Mouse (Mus musculus) heart, adult 2 months (tissue): ENCODE results near the gene Gm5105. TPM values are rescaled to one million over a fixed set of nuclear protein-coding genes. Genes with fewer than 3 reads are reported as not detected.

ENCODE experiments used
- DNase-seq, 2 experiments: peaks; one replicate each; pipeline ENCODE4 v3.0.0; 2021
- H3K27ac ChIP-seq: fragments of 200-600 bp; 2 replicates; pipeline ENCODE4 v1.8.1; 2022
- H3K27me3 ChIP-seq: fragments of 200-500 bp; 2 replicates; pipeline ENCODE4 v1.6.1; 2012; ENCODE audit warnings: mild to moderate bottlenecking, low read length, inconsistent platforms, mixed read lengths; ENCODE audit not compliant: control insufficient read depth, insufficient read depth
- H3K36me3 ChIP-seq: fragments of 200-500 bp; 2 replicates; pipeline ENCODE4 v1.6.1; 2012; ENCODE audit warnings: low read length, inconsistent platforms; ENCODE audit not compliant: control insufficient read depth, insufficient read depth
- H3K4me1 ChIP-seq: fragments of 200-500 bp; 2 replicates; pipeline ENCODE4 v1.6.1; 2011; ENCODE audit warnings: low read length; ENCODE audit not compliant: control insufficient read depth, insufficient read depth
- H3K4me3 ChIP-seq: fragments of 200-600 bp; 2 replicates; pipeline ENCODE4 v1.8.1; 2022
- H3K79me2 ChIP-seq: fragments of 200-500 bp; replicated peaks from 2 replicates; pipeline ENCODE4 v1.6.1; 2012; ENCODE audit warnings: mild to moderate bottlenecking, inconsistent platforms, low read length, moderate library complexity, mixed read lengths; ENCODE audit not compliant: control insufficient read depth, insufficient read depth
- H3K9ac ChIP-seq: fragments of 200-500 bp; 2 replicates; pipeline ENCODE4 v1.6.1; 2012; ENCODE audit warnings: low read depth, mild to moderate bottlenecking, control low read depth, inconsistent platforms, low read length, mixed read lengths
- CTCF ChIP-seq: fragments of 200-600 bp; IDR thresholded peaks from 2 replicates; pipeline ENCODE4 v1.8.1; 2022; ENCODE audit warnings: antibody characterized with exemption, mild to moderate bottlenecking, moderate library complexity
- EP300 ChIP-seq: fragments of 200-500 bp; IDR thresholded peaks from 2 replicates; pipeline ENCODE4 v1.6.1; 2011; ENCODE audit warnings: low read depth, low read length, control low read depth; ENCODE audit not compliant: insufficient read depth
- POLR2A ChIP-seq: fragments of 200-500 bp; IDR thresholded peaks from 2 replicates; pipeline ENCODE4 v1.6.1; 2011; ENCODE audit warnings: mild to moderate bottlenecking, low read depth, low read length, control low read depth; ENCODE audit not compliant: insufficient read depth
- WGBS: fragments of 180-500 bp; shearing (Covaris S2); methylation state at CpG from one replicate; pipeline ENCODE4 v1.1.7; 2018; 5-methylcytosine and 5-hydroxymethylcytosine counted together
- intact Hi-C: fragments of 180-260 bp; cut with DNase I; formaldehyde crosslinking; loops from one replicate; pipeline ENCODE4 v1.15.1; 2025
- polyA plus RNA-seq: library from polyadenylated mRNA; depleted of rRNA; stranded (reverse); fragments of >200 nt; gene quantifications from 2 replicates; pipeline ENCODE4 v1.2.3, GENCODE M21; 2012
- total RNA-seq, 2 experiments: library from RNA; stranded (reverse); gene quantifications; 2 replicates each; pipeline ENCODE4 v1.2.3; 2021

Gene Gm5105
- total and polyA plus RNA-seq, 3 experiments = 0.77 to 1.4 (median 1.4) TPM

DNA sequence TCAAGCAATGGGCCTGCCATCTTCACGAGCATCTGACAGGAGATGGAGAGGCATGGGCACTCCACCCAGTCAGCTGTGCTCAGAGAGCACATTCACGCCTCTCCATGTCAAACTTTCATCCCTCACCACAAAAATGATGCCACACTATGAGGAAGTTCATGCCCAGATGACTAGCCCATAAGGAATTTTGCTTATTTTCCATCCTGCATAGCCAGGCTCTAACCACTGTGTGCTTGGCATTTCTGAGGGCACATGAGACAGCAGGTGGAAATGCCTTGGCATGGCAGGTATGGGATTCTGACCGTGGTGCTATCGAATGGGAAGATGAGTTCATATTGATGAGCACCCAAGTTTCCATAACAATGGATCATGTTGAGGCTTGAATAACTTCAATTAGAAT lies 36.5 kb upstream of the Gm5105 start:
- TF ChIP-seq POLR2A = no peak
- no peak for TF ChIP-seq EP300
- TF ChIP-seq CTCF = no peak
- intact Hi-C loops = no loop called here
- H3K4me3 ChIP-seq = no peak overlapping the region
- no peaks in the 10 kb centered on the region for H3K27me3 ChIP-seq
- no peak for DNase-seq
- peaks cover 3% of the 10 kb centered on the region for H3K36me3 ChIP-seq
- no peak overlapping the region for H3K9ac ChIP-seq
- 93% methylated on average over 4 of the region's 4 CpGs for WGBS
- no peak overlapping the region for H3K27ac ChIP-seq
- no peaks in the 10 kb centered on the region for H3K79me2 ChIP-seq
- H3K4me1 ChIP-seq = no peaks in the 10 kb centered on the region

DNA sequence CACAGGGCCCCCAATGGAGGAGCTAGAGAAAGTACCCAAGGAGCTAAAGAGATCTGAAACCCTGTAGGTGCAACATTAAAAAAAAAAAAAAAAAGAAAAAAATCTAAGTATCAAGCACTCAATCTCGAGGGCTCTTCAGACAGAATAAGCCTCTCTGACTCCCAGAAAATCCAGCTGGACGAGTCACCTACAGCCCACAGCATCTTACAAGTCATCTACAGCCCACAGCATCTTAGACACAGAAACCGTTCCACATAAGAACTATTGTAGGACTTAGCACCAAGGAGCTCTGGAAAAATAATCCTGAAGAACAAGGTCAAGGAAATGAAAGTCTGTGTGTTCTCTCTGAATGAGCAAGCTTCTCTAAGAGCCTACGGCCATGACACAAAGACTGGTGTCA lies 34.7 kb upstream of the Gm5105 start:
- no peaks in the 10 kb centered on the region for H3K79me2 ChIP-seq
- TF ChIP-seq POLR2A = no peak
- TF ChIP-seq CTCF = no peak
- TF ChIP-seq EP300 = no peak
- no peak overlapping the region for H3K27ac ChIP-seq
- WGBS = 89% methylated on average over 4 of the region's 4 CpGs
- peaks cover 3% of the 10 kb centered on the region for H3K36me3 ChIP-seq
- no peak overlapping the region for H3K9ac ChIP-seq
- no peak for DNase-seq
- intact Hi-C loops = no loop called here
- no peaks in the 10 kb centered on the region for H3K4me1 ChIP-seq
- no peaks in the 10 kb centered on the region for H3K27me3 ChIP-seq
- no peak overlapping the region for H3K4me3 ChIP-seq

DNA sequence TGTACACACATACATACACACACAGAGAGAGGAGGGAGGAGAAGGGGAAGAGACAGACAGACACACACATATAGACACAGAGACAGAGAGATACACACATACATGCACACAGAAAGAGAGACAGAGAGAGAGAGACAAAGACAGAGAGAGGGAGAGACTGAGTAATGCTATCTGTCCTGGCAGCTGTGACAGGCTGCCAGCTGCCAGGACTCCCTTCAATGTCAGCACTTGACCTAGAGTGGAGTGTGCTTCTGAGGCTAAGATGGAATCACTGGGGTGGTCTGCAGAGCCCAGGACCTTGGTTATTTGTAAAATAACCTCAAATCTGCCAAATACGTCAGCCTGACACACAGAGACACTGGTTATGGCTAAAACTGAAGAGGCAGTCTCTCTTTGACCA lies 30.5 kb upstream of the Gm5105 start:
- intact Hi-C loops = loop anchor here (2.0 kb wide), 1 partner anchor 45 kb away; the partner anchor contains the start of gene Trmt10a
- peaks cover 3% of the 10 kb centered on the region for H3K4me1 ChIP-seq
- H3K27ac ChIP-seq = peak overlapping the region; percentile 48
- no peaks in the 10 kb centered on the region for H3K36me3 ChIP-seq
- H3K9ac ChIP-seq = no peak overlapping the region
- no peak for TF ChIP-seq CTCF
- no peak for TF ChIP-seq POLR2A
- no peak for TF ChIP-seq EP300
- H3K79me2 ChIP-seq = no peaks in the 10 kb centered on the region
- no peak overlapping the region for H3K4me3 ChIP-seq
- no peaks in the 10 kb centered on the region for H3K27me3 ChIP-seq
- 69% methylated on average over 1 of the region's 1 CpGs for WGBS
- DNase-seq = peak in 1 of 2 experiments; percentile 17

GRCm38 (mm10) chr3:138096263-138097028 lies 29.3 kb upstream of the Gm5105 start:
- Histone ChIP-seq H3K4me1 (peaks cover 3% of the 10 kb centered on the region), H3K27me3 (no peaks in the 10 kb centered on the region), H3K79me2 (no peaks in the 10 kb centered on the region), H3K9ac (no peak overlapping the region), H3K27ac (no peak overlapping the region), H3K36me3 (no peaks in the 10 kb centered on the region), H3K4me3 (no peak overlapping the region)
- intact Hi-C loops = loop anchor here (2.0 kb wide), 1 partner anchor 46 kb away; the partner anchor contains the start of gene Trmt10a
- 82% methylated on average over 19 of the region's 19 CpGs for WGBS
- TF ChIP-seq POLR2A (no peak), CTCF (no peak), EP300 (no peak)
- DNase-seq = no peak

DNA sequence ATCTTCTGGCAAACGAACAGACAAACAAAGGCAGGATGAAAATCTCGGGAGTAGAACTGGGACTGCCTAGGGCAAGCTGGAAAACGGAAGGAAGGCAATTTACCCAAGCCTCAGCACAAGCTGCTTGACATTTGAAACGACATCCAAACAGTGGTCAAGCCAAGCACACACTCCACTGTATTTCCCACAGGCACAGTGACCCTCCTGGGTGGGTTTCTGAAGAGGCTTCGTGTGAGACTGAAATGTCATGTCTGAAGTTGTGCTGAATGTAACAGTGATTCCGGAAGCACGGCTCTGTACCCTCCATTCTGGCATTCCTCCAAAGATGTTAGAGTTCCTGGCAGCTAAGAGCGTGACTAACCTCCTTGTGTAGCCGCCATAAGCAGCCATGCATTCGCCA lies 28.5 kb upstream of the Gm5105 start:
- Histone ChIP-seq H3K4me1 (peaks cover 3% of the 10 kb centered on the region), H3K36me3 (no peaks in the 10 kb centered on the region), H3K79me2 (no peaks in the 10 kb centered on the region), H3K9ac (no peak overlapping the region), H3K4me3 (no peak overlapping the region), H3K27ac (no peak overlapping the region), H3K27me3 (no peaks in the 10 kb centered on the region)
- WGBS = 27% methylated on average over 10 of the region's 10 CpGs
- no peak for TF ChIP-seq EP300
- TF ChIP-seq POLR2A = no peak
- no peak for TF ChIP-seq CTCF
- no peak for DNase-seq
- intact Hi-C loops = loop anchor here (2.0 kb wide), 1 partner anchor 47 kb away; the partner anchor contains the start of gene Trmt10a

DNA sequence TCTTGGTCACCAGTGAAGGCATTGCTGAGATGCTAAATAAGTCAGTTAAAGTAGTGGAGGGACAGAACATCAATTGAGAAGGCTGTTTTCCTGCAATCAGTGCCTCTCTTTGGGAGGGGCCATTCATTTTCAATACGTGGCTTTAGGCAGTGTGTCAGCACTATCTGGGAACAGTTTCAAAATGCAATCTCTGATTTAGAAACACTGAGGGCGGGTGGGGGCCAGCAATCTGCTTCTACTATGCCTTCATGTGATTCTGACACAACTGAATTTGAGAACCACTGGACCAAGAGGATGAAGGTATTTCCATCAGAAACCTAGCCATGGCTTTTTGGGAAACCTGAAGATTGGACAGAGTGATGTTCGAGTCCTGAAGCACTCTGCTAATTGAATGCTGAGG lies 28.1 kb upstream of the Gm5105 start:
- Histone ChIP-seq H3K36me3 (no peaks in the 10 kb centered on the region), H3K9ac (no peak overlapping the region), H3K4me1 (peaks cover 3% of the 10 kb centered on the region), H3K27ac (no peak overlapping the region), H3K79me2 (no peaks in the 10 kb centered on the region), H3K27me3 (no peaks in the 10 kb centered on the region), H3K4me3 (no peak overlapping the region)
- intact Hi-C loops = no loop called here
- 45% methylated on average over 3 of the region's 3 CpGs for WGBS
- TF ChIP-seq POLR2A (no peak), EP300 (no peak), CTCF (no peak)
- DNase-seq = no peak
